Mouse (Mus musculus) heart, embryonic 14.5 days (tissue): Measurements from ENCODE around the gene Cers6. TPM values are rescaled to one million over a fixed set of nuclear protein-coding genes. Genes with fewer than 3 reads are reported as not detected.

ENCODE experiments used
- ATAC-seq: fragments of 200-750 bp; cut with Nextera tagmentation; 2 replicates; pipeline ENCODE4 v1.8.0; 2017; ENCODE audit warnings: low read depth, moderate TSS enrichment; ENCODE audit not compliant: insufficient number of reproducible peaks, insufficient read depth, low FRiP score
- H3K27ac ChIP-seq, 2 experiments: fragments of 200-500 bp in 1 of 2; fragments of 300-500 bp in 1 of 2; sonication (generic) in 1 of 2; replicated peaks in 1 of 2; 2 replicates each; pipeline ENCODE4 v1.5.1; 2012 to 2014; ENCODE audit warnings: low read depth in 2 of 2, low read length in 2 of 2, control low read depth in 1 of 2, mild to moderate bottlenecking in 1 of 2, mixed read lengths in 1 of 2; ENCODE audit not compliant: control insufficient read depth in 1 of 2, insufficient read depth in 1 of 2
- H3K27me3 ChIP-seq: fragments of 300-500 bp; sonication (generic); 2 replicates; pipeline ENCODE4 v1.6.1; 2014; ENCODE audit warnings: mild to moderate bottlenecking, low read length, control low read depth; ENCODE audit not compliant: control insufficient read depth, insufficient read depth
- H3K36me3 ChIP-seq: fragments of 300-500 bp; sonication (generic); 2 replicates; pipeline ENCODE4 v1.6.1; 2014; ENCODE audit warnings: mild to moderate bottlenecking, control low read depth, low read length, mixed read lengths; ENCODE audit not compliant: control insufficient read depth, insufficient read depth
- H3K4me1 ChIP-seq, 2 experiments: fragments of 200-500 bp in 1 of 2; fragments of 300-500 bp in 1 of 2; sonication (generic) in 1 of 2; 2 replicates each; pipeline ENCODE4 v1.6.1; 2012 to 2014; ENCODE audit warnings: low read length in 2 of 2, control low read depth in 1 of 2, mixed read lengths in 1 of 2; ENCODE audit not compliant: control insufficient read depth in 2 of 2, insufficient read depth in 2 of 2
- H3K4me2 ChIP-seq: fragments of 300-500 bp; sonication (generic); 2 replicates; pipeline ENCODE4 v1.6.1; 2014; ENCODE audit warnings: mild to moderate bottlenecking, low read length
- H3K4me3 ChIP-seq, 2 experiments: fragments of 200-500 bp in 1 of 2; fragments of 300-500 bp in 1 of 2; sonication (generic) in 1 of 2; 2 replicates each; pipeline ENCODE4 v1.5.1; 2012 to 2014; ENCODE audit warnings: low read length in 2 of 2, mild to moderate bottlenecking in 2 of 2, control low read depth in 1 of 2, low read depth in 1 of 2, moderate library complexity in 1 of 2; ENCODE audit not compliant: control insufficient read depth in 1 of 2, insufficient read depth in 1 of 2
- H3K9ac ChIP-seq: fragments of 300-500 bp; sonication (generic); 2 replicates; pipeline ENCODE4 v1.6.1; 2014; ENCODE audit warnings: mild to moderate bottlenecking, low read length
- H3K9me3 ChIP-seq: fragments of 300-500 bp; sonication (generic); 2 replicates; pipeline ENCODE4 v1.6.1; 2016; ENCODE audit warnings: low read length, control low read depth; ENCODE audit not compliant: control insufficient read depth
- WGBS: fragments of 180-500 bp; shearing (Covaris S2); extraction: QIAGEN DNeasy Blood & Tissue Kit; methylation state at CpG from one replicate; pipeline ENCODE4 v1.1.7; 2014; 5-methylcytosine and 5-hydroxymethylcytosine counted together
- polyA plus RNA-seq: library from polyadenylated mRNA; unstranded; fragments of >200 nt; fragmentation: Nextera tagmentation; extraction: Ambion mirVana; gene quantifications from 2 replicates; pipeline ENCODE4 v1.2.1, GENCODE M21; 2014

Gene Cers6
- polyA plus RNA-seq, 1 experiment from 2014 or later: 34.4 TPM

- ATAC-seq: no peak
- H3K4me2 ChIP-seq: no peak overlapping the region
- no peak overlapping the region for H3K9ac ChIP-seq
- no peaks in the 10 kb centered on the region for H3K36me3 ChIP-seq
- H3K27ac ChIP-seq: no peak overlapping the region
- no peaks in the 10 kb centered on the region for H3K27me3 ChIP-seq
- 42% methylated on average over 9 of the region's 9 CpGs for WGBS
- H3K4me1 ChIP-seq: peaks cover 2 to 9% of the 10 kb centered on the region in 2 experiments; a peak in 2 of 4 replicates
- H3K4me3 ChIP-seq: no peak overlapping the region
- H3K9me3 ChIP-seq: no peaks in the 10 kb centered on the region
Observed at GRCm38 (mm10) chr2:69134937-69135336, 273.7 kb downstream of the Cers6 start.

GRCm38 (mm10) chr2:69135661-69136576 is 274.7 kb downstream of the Cers6 start, which contains the start of gene Nostrin:
Nostrin (plus strand) TSS chr2:69135800.
- Histone ChIP-seq H3K27me3 (no peaks in the 10 kb centered on the region), H3K9ac (no peak within 1 kb of the TSS), H3K9me3 (no peaks in the 10 kb centered on the region), H3K4me2 (peak within 1 kb of the TSS; percentile 37), H3K4me1 (peaks cover 2 to 9% of the 10 kb centered on the region in 2 experiments; a peak in 2 of 4 replicates), H3K36me3 (no peaks in the 10 kb centered on the region), H3K4me3 (peak within 1 kb of the TSS in 1 of 2 experiments; percentile 4; a peak in 1 of 4 replicates), H3K27ac (peak within 1 kb of the TSS in 1 of 2 experiments; percentile 10; a peak in 1 of 4 replicates)
- 49% methylated on average over 15 of the region's 15 CpGs for WGBS
- ATAC-seq: no peak

GRCm38 (mm10) chr2:69137406-69138084 is 276.3 kb downstream of the Cers6 start:
- no peak for ATAC-seq
- H3K36me3 ChIP-seq: no peaks in the 10 kb centered on the region
- WGBS: 79% methylated on average over 10 of the region's 10 CpGs
- H3K4me3 ChIP-seq: no peak overlapping the region
- no peak overlapping the region for H3K27ac ChIP-seq
- no peaks in the 10 kb centered on the region for H3K27me3 ChIP-seq
- no peak overlapping the region for H3K4me2 ChIP-seq
- no peak overlapping the region for H3K9ac ChIP-seq
- no peaks in the 10 kb centered on the region for H3K9me3 ChIP-seq
- peaks cover 2 to 9% of the 10 kb centered on the region in 2 experiments; a peak in 2 of 4 replicates for H3K4me1 ChIP-seq

- peaks cover 2 to 9% of the 10 kb centered on the region in 2 experiments; a peak in 2 of 4 replicates for H3K4me1 ChIP-seq
- no peak overlapping the region for H3K4me3 ChIP-seq
- H3K27me3 ChIP-seq: no peaks in the 10 kb centered on the region
- no peaks in the 10 kb centered on the region for H3K36me3 ChIP-seq
- no peak overlapping the region for H3K4me2 ChIP-seq
- ATAC-seq: no peak
- no peaks in the 10 kb centered on the region for H3K9me3 ChIP-seq
- WGBS: 55% methylated on average over 4 of the region's 4 CpGs
- H3K9ac ChIP-seq: no peak overlapping the region
- no peak overlapping the region for H3K27ac ChIP-seq
Observed at GRCm38 (mm10) chr2:69138759-69139158, 277.5 kb downstream of the Cers6 start.

GRCm38 (mm10) chr2:69140215-69140614 is 279.0 kb downstream of the Cers6 start:
- no peaks in the 10 kb centered on the region for H3K9me3 ChIP-seq
- H3K27ac ChIP-seq: no peak overlapping the region
- no peak overlapping the region for H3K9ac ChIP-seq
- H3K36me3 ChIP-seq: no peaks in the 10 kb centered on the region
- H3K4me2 ChIP-seq: no peak overlapping the region
- ATAC-seq: no peak
- H3K4me1 ChIP-seq: peaks cover 2 to 8% of the 10 kb centered on the region in 2 experiments; a peak in 2 of 4 replicates
- 64% methylated on average over 2 of the region's 2 CpGs for WGBS
- no peak overlapping the region for H3K4me3 ChIP-seq
- no peaks in the 10 kb centered on the region for H3K27me3 ChIP-seq

- Histone ChIP-seq H3K27me3 (no peaks in the 10 kb centered on the region), H3K9ac (no peak overlapping the region), H3K9me3 (no peaks in the 10 kb centered on the region), H3K27ac (no peak overlapping the region), H3K36me3 (no peaks in the 10 kb centered on the region), H3K4me3 (no peak overlapping the region), H3K4me1 (peaks cover 2 to 6% of the 10 kb centered on the region in 2 experiments; a peak in 1 of 4 replicates), H3K4me2 (no peak overlapping the region)
- 67% methylated on average over 4 of the region's 4 CpGs for WGBS
- no peak for ATAC-seq
Observed at GRCm38 (mm10) chr2:69140816-69141215, 279.6 kb downstream of the Cers6 start.

GRCm38 (mm10) chr2:69148691-69149090 is 287.4 kb downstream of the Cers6 start:
- Histone ChIP-seq H3K27me3 (no peaks in the 10 kb centered on the region), H3K9ac (no peak overlapping the region), H3K4me3 (no peak overlapping the region), H3K36me3 (no peaks in the 10 kb centered on the region), H3K4me2 (no peak overlapping the region), H3K4me1 (no peaks in the 10 kb centered on the region), H3K9me3 (no peaks in the 10 kb centered on the region), H3K27ac (no peak overlapping the region)
- WGBS: 47% methylated on average over 3 of the region's 3 CpGs
- no peak for ATAC-seq
